In genomic region chr12:103226121-103226520, GRCm38 (mm10) we compare ENCODE assay signal across 22 mouse cellular contexts. TPM values are rescaled to one million over a fixed set of nuclear protein-coding genes. Genes with fewer than 3 reads are reported as not detected.
DNase-seq lines count a peak whose midpoint lies in the region; ATAC-seq and TF ChIP-seq lines count a peak whose summit lies in the region.
"Had no signal": no experiment of that assay in that cellular context is flagged by ENCODE, and none has a peak within 500 bp of the region (broad histone marks: within the 10 kb centered on the region; RNA-seq: fewer than 3 reads in every experiment).

No protein-coding gene starts in this region.

- no peak for TF ChIP-seq POLR2A in lung, adult 2 months (IDR thresholded peaks at IDR 0.05; ENCODE audit: borderline replicate concordance, extremely low read depth, low read depth, low read length)

- no peak for TF ChIP-seq CTCF in lung, postnatal 0 days (IDR thresholded peaks at IDR 0.05)
- TF ChIP-seq CTCF in lung, adult 2 months (IDR thresholded peaks at IDR 0.05; ENCODE audit: insufficient read depth, low read length) = no peak

- 56% methylated on average over 4 of the region's 4 CpGs for WGBS in lung, postnatal 0 days
- WGBS in lung, adult 2 months = 71% methylated on average over 4 of the region's 4 CpGs

- H3K9me3 ChIP-seq in lung, postnatal 0 days (ENCODE audit: low read length) = no peaks in the 10 kb centered on the region

- ATAC-seq in lung, postnatal 0 days = no peak; the same call in 1 of the 2 replicates
- ATAC-seq: activated CD4-positive, CD25-positive, alpha-beta regulatory T cell, adult 4 months; CD4-positive, CD25-positive, alpha-beta regulatory T cell, adult 4 months; Patski had no signal

- no peak overlapping the region for H3K9ac ChIP-seq in lung, postnatal 0 days (replicated peaks; ENCODE audit: low read depth)

- H3K27ac ChIP-seq in lung, postnatal 0 days (ENCODE audit: low read length) = no peak overlapping the region

- no peak for TF ChIP-seq EP300 in lung, postnatal 0 days (IDR thresholded peaks at IDR 0.05)

- no peak overlapping the region for H3K4me2 ChIP-seq in lung, postnatal 0 days (replicated peaks; ENCODE audit: low read depth, low read length)

- H3K36me3 ChIP-seq in lung, postnatal 0 days (ENCODE audit: insufficient read depth, low read length) = no peaks in the 10 kb centered on the region
- H3K36me3 ChIP-seq: G1E had no signal

- H3K27me3 ChIP-seq in lung, postnatal 0 days (replicated peaks; ENCODE audit: insufficient read depth, low read length) = no peaks in the 10 kb centered on the region
- H3K27me3 ChIP-seq: Patski had no signal

- DNase-seq in lung, postnatal 10 days = peak; percentile 58
- no peak for DNase-seq in lung, adult 18-20 months
- DNase-seq in lung, postnatal 14 days = peak; percentile 14
- no peak for DNase-seq in lung, postnatal 0 days (ENCODE audit: low spot score)
- DNase-seq in lung, postnatal 36 days = peak; percentile 9
- no peak for DNase-seq in lung, postnatal 25 days (ENCODE audit: low spot score)
- peak; percentile 19 to 76 for DNase-seq in lung, postnatal 4 days
- DNase-seq in lung, adult 2 months = no peak
- DNase-seq: adrenal gland, adult 2 months; adrenal gland, adult 8-10 months; adrenal gland, postnatal 10 days; adrenal gland, postnatal 14 days; adrenal gland, postnatal 25 days; adrenal gland, postnatal 36 days; B cell, adult 2 months; cerebellum, adult 11 months; cerebellum, adult 11-12 months had no signal

- no peak overlapping the region for H3K4me3 ChIP-seq in lung, postnatal 0 days (ENCODE audit: low read depth, low read length)
- no peak overlapping the region for H3K4me3 ChIP-seq in lung, adult 2 months (replicated peaks; ENCODE audit: extremely low read depth, low read depth, low read length)

- H3K4me1 ChIP-seq in lung, postnatal 0 days (ENCODE audit: insufficient read depth, low read depth, low read length) = no peaks in the 10 kb centered on the region
- no peaks in the 10 kb centered on the region for H3K4me1 ChIP-seq in lung, adult 2 months (ENCODE audit: control insufficient read depth, insufficient read depth, low read length)

RNA-seq across cellular contexts. Expression of gene Prima1, which starts 15.8 kb away (rescaled TPM):
- 0.13 TPM in 1 of 2 replicates, not detected in the other for polyA plus RNA-seq in lung, postnatal 0 days (2015; fragmentation: Nextera tagmentation; extraction: Ambion mirVana)
- 0.70 and 1.0 TPM in 2 replicates for polyA plus RNA-seq in lung, adult 2 months (2012; rRNA removed)
- polyA plus RNA-seq: activated CD4-positive, CD25-positive, alpha-beta regulatory T cell, adult 4 months; C2C12; CD4-positive, CD25-positive, alpha-beta regulatory T cell, adult 4 months; G1E had no signal

Comparison
In these comparisons a context has a peak if more than half of its experiments do, and no peak if none do; other contexts are left out.
1. DNase-seq: peak in lung, postnatal 10 days (single experiment), lung, postnatal 14 days (single experiment), lung, postnatal 36 days (single experiment) and lung, postnatal 4 days (2 of 2); none in lung, adult 18-20 months (0 of 2), lung, postnatal 0 days (single experiment), lung, postnatal 25 days (single experiment) and lung, adult 2 months (single experiment).